Mouse (Mus musculus): ENCODE results near the gene Rora.

DNA sequence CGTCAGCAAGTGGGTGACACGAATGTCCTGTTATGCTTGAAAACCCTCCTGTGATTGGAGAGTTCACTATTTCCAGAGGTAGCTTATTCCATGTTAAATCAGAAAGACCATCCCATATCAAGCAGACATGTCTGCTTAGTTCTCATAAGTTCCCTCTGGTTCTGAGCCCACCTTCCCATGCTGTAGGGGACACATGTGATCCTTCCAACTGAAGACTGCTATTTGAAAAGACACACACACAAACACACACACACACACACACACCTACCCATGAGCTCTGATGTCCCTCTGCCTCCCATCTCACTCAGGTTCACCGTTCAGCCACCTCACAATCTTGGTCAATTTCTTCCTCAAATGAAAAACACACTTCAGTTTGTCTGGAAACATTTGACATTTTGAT lies 642.2 kb downstream of the Rora start:
- TF ChIP-seq E2F4 (IDR thresholded peaks at IDR 0.05; ENCODE audit: insufficient read depth) (no peak), MAX (IDR thresholded peaks at IDR 0.05; ENCODE audit: low read depth) (no peak), USF1 (IDR thresholded peaks at IDR 0.05; ENCODE audit: low read depth) (no peak), REST (IDR thresholded peaks at IDR 0.05; ENCODE audit: insufficient read depth, insufficient read length) (no peak), POLR2A (IDR thresholded peaks at IDR 0.05; ENCODE audit: insufficient read length, low read depth) (no peak), MYOD1 (IDR thresholded peaks at IDR 0.05; ENCODE audit: control insufficient read depth in 1 of 3, insufficient read length in 2 of 3, low read depth in 2 of 3) (no peak), POLR2AphosphoS2 (IDR thresholded peaks at IDR 0.05; ENCODE audit: insufficient read length, low read depth) (no peak)
